In genomic region chrX:8238804-8239395, GRCm38 (mm10) we compare ENCODE assay signal across 28 mouse cellular contexts. TPM values are rescaled to one million over a fixed set of nuclear protein-coding genes. Genes with fewer than 3 reads are reported as not detected.
A peak's percentile ranks its signal among the peaks of the same experiment; 100 is the strongest.
DNase-seq lines count a peak whose midpoint lies in the region; ATAC-seq lines count a peak whose summit lies in the region.
"Had no signal": no experiment of that assay in that cellular context is flagged by ENCODE, and none has a peak within 500 bp of the region (broad histone marks: within the 10 kb centered on the region; RNA-seq: fewer than 3 reads in every experiment).

No protein-coding gene starts in this region.

- H3K9ac ChIP-seq in heart, embryonic 12.5 days = no peak overlapping the region
- no peak overlapping the region for H3K9ac ChIP-seq in embryonic facial prominence, embryonic 15.5 days
- H3K9ac ChIP-seq: forebrain, embryonic 12.5 days; heart, embryonic 13.5 days; kidney, embryonic 15.5 days; limb, embryonic 13.5 days; liver, embryonic 13.5 days; lung, embryonic 14.5 days; neural tube, embryonic 12.5 days had no signal

- DNase-seq in heart, adult 11 months = peak; percentile 74
- peak; percentile 95 for DNase-seq in 3T3-L1 (ENCODE audit: low read depth, low spot score)
- DNase-seq in NIH3T3 (ENCODE audit: low read depth) = peak; percentile 44
- DNase-seq in T-cell, adult 2 months (ENCODE audit: low spot score) = no peak
- no peak for DNase-seq in layer of hippocampus, adult 9-11 months
- DNase-seq in urinary bladder, postnatal 36 days (ENCODE audit: low spot score in 2 of 2) = no peak
- DNase-seq: adrenal gland, postnatal 25 days; cerebellum, adult 8-10 months; cerebellum, postnatal 36 days; heart, postnatal 14 days; kidney, adult 11 months; kidney, postnatal 36 days; liver, embryonic 13.5 days; lung, embryonic 14.5 days; right cerebral cortex, postnatal 14 days; thymus, adult 18-20 months; thymus, postnatal 36 days had no signal

- H3K9me3 ChIP-seq in heart, embryonic 12.5 days (replicated peaks) = no peaks in the 10 kb centered on the region
- no peaks in the 10 kb centered on the region for H3K9me3 ChIP-seq in embryonic facial prominence, embryonic 15.5 days (replicated peaks)
- H3K9me3 ChIP-seq: forebrain, embryonic 12.5 days; heart, embryonic 13.5 days; kidney, embryonic 15.5 days; limb, embryonic 13.5 days; liver, embryonic 13.5 days; neural tube, embryonic 12.5 days had no signal

- no peaks in the 10 kb centered on the region for H3K27me3 ChIP-seq in heart, embryonic 12.5 days (replicated peaks)
- no peaks in the 10 kb centered on the region for H3K27me3 ChIP-seq in embryonic facial prominence, embryonic 15.5 days
- H3K27me3 ChIP-seq: CH12.LX; forebrain, embryonic 12.5 days; heart, embryonic 13.5 days; kidney, embryonic 15.5 days; limb, embryonic 13.5 days; liver, embryonic 13.5 days; neural tube, embryonic 12.5 days had no signal

- ATAC-seq in heart, embryonic 12.5 days (ENCODE audit: insufficient number of reproducible peaks, low FRiP score) = no peak
- peak; percentile 65; the same call in 1 of the 2 replicates for ATAC-seq in embryonic facial prominence, embryonic 15.5 days (ENCODE audit: insufficient number of reproducible peaks, low FRiP score, low TSS enrichment, low read depth)
- ATAC-seq: hindbrain, postnatal 0 days had no signal

- H3K4me1 ChIP-seq in heart, embryonic 12.5 days (replicated peaks) = no peaks in the 10 kb centered on the region
- H3K4me1 ChIP-seq in embryonic facial prominence, embryonic 15.5 days = no peaks in the 10 kb centered on the region
- H3K4me1 ChIP-seq: forebrain, embryonic 12.5 days; heart, embryonic 13.5 days; kidney, embryonic 15.5 days; limb, embryonic 13.5 days; neural tube, embryonic 12.5 days had no signal

- H3K4me2 ChIP-seq in heart, embryonic 12.5 days = no peak overlapping the region
- no peak overlapping the region for H3K4me2 ChIP-seq in embryonic facial prominence, embryonic 15.5 days (replicated peaks)
- H3K4me2 ChIP-seq: forebrain, embryonic 12.5 days; heart, embryonic 13.5 days; kidney, embryonic 15.5 days; limb, embryonic 13.5 days; liver, embryonic 13.5 days; lung, embryonic 14.5 days; midbrain, embryonic 11.5 days; neural tube, embryonic 12.5 days had no signal

- 72% methylated on average over 13 of the region's 13 CpGs for WGBS in heart, embryonic 12.5 days
- 69% methylated on average over 13 of the region's 13 CpGs for WGBS in embryonic facial prominence, embryonic 15.5 days

- H3K27ac ChIP-seq in heart, embryonic 12.5 days (ENCODE audit: poor library complexity, severe bottlenecking) = no peak overlapping the region
- no peak overlapping the region for H3K27ac ChIP-seq in embryonic facial prominence, embryonic 15.5 days (replicated peaks)
- H3K27ac ChIP-seq: forebrain, embryonic 12.5 days; heart, embryonic 13.5 days; hindbrain, postnatal 0 days; kidney, embryonic 15.5 days; limb, embryonic 13.5 days; liver, embryonic 13.5 days; neural tube, embryonic 12.5 days had no signal

- H3K36me3 ChIP-seq in heart, embryonic 12.5 days = 0 out of 2 replicates have a peak, but pooled peaks cover 8% of the 10 kb centered on the region
- no peaks in the 10 kb centered on the region for H3K36me3 ChIP-seq in embryonic facial prominence, embryonic 15.5 days

- no peak overlapping the region for H3K4me3 ChIP-seq in heart, embryonic 12.5 days
- H3K4me3 ChIP-seq in embryonic facial prominence, embryonic 15.5 days (replicated peaks) = no peak overlapping the region
- H3K4me3 ChIP-seq: erythroblast, embryonic 14.5 days; forebrain, embryonic 12.5 days; heart, embryonic 13.5 days; kidney, embryonic 15.5 days; limb, embryonic 13.5 days; liver, embryonic 13.5 days; neural tube, embryonic 12.5 days had no signal

RNA-seq across cellular contexts. Expression of gene Ftsj1, which starts 13.3 kb away (rescaled TPM):
- polyA plus RNA-seq in heart, embryonic 12.5 days (2016; fragmentation: Nextera tagmentation; extraction: Ambion mirVana) = 24.7 and 24.8 TPM in 2 replicates
- polyA plus RNA-seq in embryonic facial prominence, embryonic 15.5 days (2015; fragmentation: Nextera tagmentation; extraction: Ambion mirVana) = 38.3 and 40.6 TPM in 2 replicates

RNA-seq across cellular contexts. Expression of gene Slc38a5, which starts 32.0 kb away (rescaled TPM):
- 14.6 and 16.4 TPM in 2 replicates for polyA plus RNA-seq in heart, embryonic 12.5 days (2016; fragmentation: Nextera tagmentation; extraction: Ambion mirVana)
- 0.18 and 0.64 TPM in 2 replicates for polyA plus RNA-seq in embryonic facial prominence, embryonic 15.5 days (2015; fragmentation: Nextera tagmentation; extraction: Ambion mirVana)

RNA-seq across cellular contexts. Expression of gene Porcn, which starts 32.6 kb away (rescaled TPM):
- polyA plus RNA-seq in heart, embryonic 12.5 days (2016; fragmentation: Nextera tagmentation; extraction: Ambion mirVana) = 3.0 and 4.3 TPM in 2 replicates
- 10.5 and 11.7 TPM in 2 replicates for polyA plus RNA-seq in embryonic facial prominence, embryonic 15.5 days (2015; fragmentation: Nextera tagmentation; extraction: Ambion mirVana)

RNA-seq across cellular contexts. Expression of gene Ebp, which starts 45.6 kb away (rescaled TPM):
- polyA plus RNA-seq in heart, embryonic 12.5 days (2016; fragmentation: Nextera tagmentation; extraction: Ambion mirVana) = 23.0 and 24.5 TPM in 2 replicates
- 48.0 and 48.6 TPM in 2 replicates for polyA plus RNA-seq in embryonic facial prominence, embryonic 15.5 days (2015; fragmentation: Nextera tagmentation; extraction: Ambion mirVana)

Comparison
In these comparisons a context has a peak if more than half of its experiments do, and no peak if none do; other contexts are left out.
1. DNase-seq: peak in heart, adult 11 months (single experiment), 3T3-L1 (single experiment) and NIH3T3 (single experiment); none in T-cell, adult 2 months (single experiment), layer of hippocampus, adult 9-11 months (single experiment) and urinary bladder, postnatal 36 days (0 of 2).